Mouse (Mus musculus) liver, embryonic 16.5 days (tissue): ENCODE results near the gene Ndufs8. TPM values are rescaled to one million over a fixed set of nuclear protein-coding genes. Genes with fewer than 3 reads are reported as not detected.
"Not testable (repeated sequence)": the region's sequence is repeated elsewhere in the genome, so short reads cannot be mapped to it uniquely, and the experiment has no call there.

ENCODE experiments used
- ATAC-seq: fragments of 200-750 bp; cut with Nextera tagmentation; 2 replicates; pipeline ENCODE4 v1.8.0; 2017; ENCODE audit warnings: low read depth, mild to moderate bottlenecking, moderate number of reproducible peaks, moderate library complexity
- H3K27ac ChIP-seq: fragments of 300-500 bp; sonication (generic); 2 replicates; pipeline ENCODE4 v1.5.1; 2014; ENCODE audit warnings: mild to moderate bottlenecking, low read length
- H3K27me3 ChIP-seq: fragments of 300-500 bp; sonication (generic); 2 replicates; pipeline ENCODE4 v1.6.1; 2014; ENCODE audit warnings: low read depth, low read length, mixed read lengths; ENCODE audit not compliant: control insufficient read depth, insufficient read depth
- H3K36me3 ChIP-seq: fragments of 300-500 bp; sonication (generic); 2 replicates; pipeline ENCODE4 v1.6.1; 2014; ENCODE audit warnings: mild to moderate bottlenecking; ENCODE audit not compliant: control insufficient read depth, insufficient read depth
- H3K4me1 ChIP-seq: fragments of 300-500 bp; sonication (generic); 2 replicates; pipeline ENCODE4 v1.6.1; 2014; ENCODE audit warnings: low read depth, low read length, mixed read lengths; ENCODE audit not compliant: control insufficient read depth
- H3K4me2 ChIP-seq: fragments of 300-500 bp; sonication (generic); 2 replicates; pipeline ENCODE4 v1.6.1; 2014; ENCODE audit warnings: low read depth, low read length, mixed read lengths
- H3K4me3 ChIP-seq: fragments of 300-500 bp; sonication (generic); 2 replicates; pipeline ENCODE4 v1.5.1; 2014; ENCODE audit warnings: low read depth, mild to moderate bottlenecking, low read length
- H3K9ac ChIP-seq: fragments of 300-500 bp; sonication (generic); 2 replicates; pipeline ENCODE4 v1.6.1; 2014; ENCODE audit warnings: low read depth, low read length
- H3K9me3 ChIP-seq: fragments of 300-500 bp; sonication (generic); replicated peaks from 2 replicates; pipeline ENCODE4 v1.6.1; 2016; ENCODE audit warnings: low read length; ENCODE audit not compliant: control insufficient read depth
- WGBS: fragments of 180-500 bp; shearing (Covaris S2); extraction: QIAGEN DNeasy Blood & Tissue Kit; methylation state at CpG from one replicate; pipeline ENCODE4 v1.1.7; 2014; ENCODE audit not compliant: insufficient replicate concordance; 5-methylcytosine and 5-hydroxymethylcytosine counted together
- polyA plus RNA-seq: library from polyadenylated mRNA; unstranded; fragments of >200 nt; fragmentation: Nextera tagmentation; extraction: Ambion mirVana; gene quantifications from 2 replicates; pipeline ENCODE4 v1.2.1, GENCODE M21; 2015

Ndufs8 gene
- 150 and 159 TPM in 2 replicates for polyA plus RNA-seq

DNA sequence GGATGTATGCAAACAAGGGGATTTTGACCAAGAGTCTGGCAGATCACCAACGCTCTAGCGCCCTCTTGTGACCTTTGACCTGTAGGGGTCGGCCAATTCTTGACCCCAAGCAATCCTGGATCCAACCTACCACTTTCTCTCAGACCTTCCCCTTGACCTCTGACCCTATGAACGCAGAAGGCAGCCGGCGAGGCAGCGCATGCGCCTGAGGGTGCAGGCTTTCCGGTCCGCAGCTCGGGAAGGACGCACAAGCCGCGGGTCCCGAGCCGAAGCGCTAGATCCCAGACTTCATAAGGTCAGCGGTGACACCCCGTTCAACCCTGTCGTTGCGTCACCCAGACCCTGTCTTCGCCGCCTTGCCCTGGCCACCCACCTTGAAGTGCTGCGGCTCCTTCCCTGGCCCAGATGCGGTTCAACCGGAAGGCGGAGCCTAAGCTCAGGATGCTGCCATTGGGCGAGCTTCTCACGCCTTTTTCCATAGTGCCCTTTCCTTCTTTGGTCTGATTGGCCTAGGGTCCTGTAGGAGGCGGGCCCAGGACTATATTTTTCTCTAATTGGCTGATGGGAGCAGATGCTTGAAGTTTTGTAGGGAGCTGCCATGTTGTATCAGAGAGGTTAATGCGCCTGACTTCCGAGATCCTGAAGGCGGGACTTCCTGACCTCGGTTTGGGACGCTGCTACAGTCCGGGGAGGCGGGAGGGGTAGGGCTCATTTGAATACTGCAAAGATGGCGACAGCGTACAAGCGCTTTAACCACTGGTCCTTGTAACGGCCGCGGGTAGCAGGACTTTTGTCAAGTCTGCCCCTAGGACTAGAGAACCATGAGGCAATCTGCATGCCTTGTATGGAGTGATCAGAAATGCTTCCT is at the start of gene Ndufs8:
Gene Ndufs8, minus strand, starts transcription at position 438 of the 868 bp plus-strand sequence.
- Histone ChIP-seq H3K9ac (peak within 1 kb of the TSS; percentile 78), H3K9me3 (no peaks in the 10 kb centered on the region), H3K36me3 (peaks cover 8% of the 10 kb centered on the region), H3K4me1 (peaks cover 22% of the 10 kb centered on the region), H3K4me3 (peak within 1 kb of the TSS; percentile 84), H3K4me2 (peak within 1 kb of the TSS; percentile 90), H3K27ac (peak within 1 kb of the TSS; percentile 80), H3K27me3 (no peaks in the 10 kb centered on the region)
- under 1% methylated on average over 43 of the region's 43 CpGs for WGBS
- ATAC-seq, result peak; percentile 95

DNA sequence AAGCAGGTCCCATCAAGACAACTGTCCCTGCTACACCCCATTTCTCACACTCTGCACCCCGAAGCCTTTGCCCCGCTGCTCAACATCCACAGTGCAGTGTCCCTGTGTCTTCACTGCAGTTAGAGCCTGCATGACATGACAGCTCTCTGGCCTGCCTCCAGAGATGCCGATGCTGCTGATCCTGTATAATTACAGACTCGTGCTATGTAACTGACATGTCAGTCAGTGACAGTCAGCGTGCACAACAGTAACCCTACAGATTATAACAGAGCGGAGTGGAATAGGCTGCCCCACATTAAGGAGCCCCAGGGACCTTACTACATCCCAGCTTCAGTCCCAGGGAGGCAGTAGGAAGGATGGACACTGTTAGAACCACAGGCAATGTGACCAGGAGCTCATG is 49.2 kb upstream of the Ndufs8 start:
- not testable (repeated sequence) for H3K4me2 ChIP-seq, ATAC-seq, H3K4me3 ChIP-seq, H3K36me3 ChIP-seq, H3K4me1 ChIP-seq, H3K27ac ChIP-seq, H3K27me3 ChIP-seq, H3K9ac ChIP-seq, H3K9me3 ChIP-seq
- 74% methylated on average over 6 of the region's 6 CpGs for WGBS

DNA sequence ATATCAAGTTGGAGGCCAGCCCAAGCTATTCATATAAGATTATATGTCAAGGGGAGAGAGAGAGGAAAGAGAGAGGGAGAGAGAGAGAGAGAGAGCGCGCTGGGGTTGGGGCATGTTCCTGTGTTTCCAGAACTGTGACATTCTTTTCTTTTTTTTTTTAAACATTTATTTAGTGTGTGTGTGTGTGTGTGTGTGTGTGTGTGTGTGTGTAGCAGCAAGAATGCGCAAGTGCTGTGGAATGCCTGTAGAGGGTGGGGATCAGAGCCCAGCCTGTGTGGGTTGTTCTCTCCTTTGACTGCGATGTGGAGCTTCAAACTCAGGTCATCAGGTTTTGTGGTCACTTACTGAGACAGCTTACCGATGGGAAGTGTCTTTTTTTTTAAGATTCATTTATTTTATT is 47.6 kb upstream of the Ndufs8 start:
- Histone ChIP-seq H3K27me3 (no peaks in the 10 kb centered on the region), H3K4me2 (no peak overlapping the region), H3K4me1 (no peaks in the 10 kb centered on the region), H3K27ac (no peak overlapping the region), H3K36me3 (no peaks in the 10 kb centered on the region), H3K9me3 (no peaks in the 10 kb centered on the region), H3K4me3 (no peak overlapping the region), H3K9ac (no peak overlapping the region)
- 59% methylated on average over 5 of the region's 5 CpGs for WGBS
- ATAC-seq, result no peak

- Histone ChIP-seq H3K9ac (no peak overlapping the region), H3K9me3 (no peaks in the 10 kb centered on the region), H3K4me1 (no peaks in the 10 kb centered on the region), H3K36me3 (no peaks in the 10 kb centered on the region), H3K4me3 (no peak overlapping the region), H3K27me3 (no peaks in the 10 kb centered on the region), H3K27ac (no peak overlapping the region), H3K4me2 (no peak overlapping the region)
- ATAC-seq, result no peak
Observed at GRCm38 (mm10) chr19:3959030-3959429, 46.5 kb upstream of the Ndufs8 start.

GRCm38 (mm10) chr19:3958470-3958869 is 45.9 kb upstream of the Ndufs8 start, which contains the start of gene Aldh3b3:
Aldh3b3 (plus strand) TSS chr19:3958645.
- WGBS, result 57% methylated on average over 4 of the region's 4 CpGs
- H3K4me3 ChIP-seq, result no peak within 1 kb of the TSS
- no peaks in the 10 kb centered on the region for H3K36me3 ChIP-seq
- H3K9me3 ChIP-seq, result no peaks in the 10 kb centered on the region
- H3K4me2 ChIP-seq, result no peak within 1 kb of the TSS
- ATAC-seq, result no peak
- H3K27me3 ChIP-seq, result no peaks in the 10 kb centered on the region
- no peaks in the 10 kb centered on the region for H3K4me1 ChIP-seq
- H3K9ac ChIP-seq, result no peak within 1 kb of the TSS
- no peak within 1 kb of the TSS for H3K27ac ChIP-seq

- H3K36me3 ChIP-seq, H3K27me3 ChIP-seq, H3K4me2 ChIP-seq, H3K9ac ChIP-seq, ATAC-seq, H3K4me3 ChIP-seq, H3K27ac ChIP-seq, H3K9me3 ChIP-seq, H3K4me1 ChIP-seq: not testable (repeated sequence)
- 63% methylated on average over 4 of the region's 5 CpGs for WGBS
Observed at GRCm38 (mm10) chr19:3957296-3958036, 44.9 kb upstream of the Ndufs8 start.

DNA sequence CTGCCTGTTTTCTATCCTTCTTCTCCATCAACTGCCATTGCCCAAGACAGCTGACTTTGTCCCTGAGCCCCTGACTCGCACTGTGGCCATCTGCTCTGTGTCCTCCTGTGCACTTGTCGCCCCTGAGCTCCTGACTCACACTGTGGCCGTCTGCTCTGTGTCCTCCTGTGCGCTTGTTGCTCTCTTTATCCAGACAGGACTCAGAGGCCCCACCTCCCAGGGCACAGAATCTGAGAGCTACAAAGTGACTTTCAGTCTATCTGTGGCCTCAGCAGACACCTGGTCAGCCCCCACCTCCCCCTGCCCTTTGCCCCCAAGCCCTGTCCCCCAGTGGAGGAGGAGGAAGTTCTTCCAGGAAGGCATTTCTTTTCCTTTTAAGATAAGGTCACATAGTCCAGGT is 43.2 kb upstream of the Ndufs8 start:
- Histone ChIP-seq H3K4me1 (no peaks in the 10 kb centered on the region), H3K4me3 (no peak overlapping the region), H3K27ac (no peak overlapping the region), H3K9ac (no peak overlapping the region), H3K9me3 (no peaks in the 10 kb centered on the region), H3K36me3 (no peaks in the 10 kb centered on the region), H3K4me2 (no peak overlapping the region), H3K27me3 (no peaks in the 10 kb centered on the region)
- no peak for ATAC-seq
- 30% methylated on average over 4 of the region's 4 CpGs for WGBS

GRCm38 (mm10) chr19:3955033-3955432 is 42.5 kb upstream of the Ndufs8 start:
- Histone ChIP-seq H3K9me3 (no peaks in the 10 kb centered on the region), H3K27me3 (no peaks in the 10 kb centered on the region), H3K4me1 (no peaks in the 10 kb centered on the region), H3K27ac (no peak overlapping the region), H3K4me3 (no peak overlapping the region), H3K36me3 (no peaks in the 10 kb centered on the region), H3K9ac (no peak overlapping the region), H3K4me2 (no peak overlapping the region)
- 51% methylated on average over 3 of the region's 3 CpGs for WGBS
- ATAC-seq, result no peak

GRCm38 (mm10) chr19:3952099-3952498 is 39.5 kb upstream of the Ndufs8 start:
- no peak overlapping the region for H3K27ac ChIP-seq
- no peak overlapping the region for H3K4me2 ChIP-seq
- no peaks in the 10 kb centered on the region for H3K4me1 ChIP-seq
- H3K36me3 ChIP-seq, result no peaks in the 10 kb centered on the region
- no peaks in the 10 kb centered on the region for H3K9me3 ChIP-seq
- no peak overlapping the region for H3K9ac ChIP-seq
- no peak for ATAC-seq
- H3K27me3 ChIP-seq, result no peaks in the 10 kb centered on the region
- H3K4me3 ChIP-seq, result no peak overlapping the region
- WGBS, result 32% methylated on average over 1 of the region's 1 CpGs
